Mouse (Mus musculus) CH12.LX (cell line): Measurements from ENCODE around the gene Lyg2. TPM values are rescaled to one million over a fixed set of nuclear protein-coding genes. Genes with fewer than 3 reads are reported as not detected.

Experiments
- DNase-seq: peaks from one replicate; pipeline ENCODE4 v3.0.0-alpha.2; 2013; ENCODE audit errors: extremely low read depth
- H3K27ac ChIP-seq: 2 replicates; pipeline ENCODE4 v1.5.1; 2012; ENCODE audit warnings: low read depth, mild to moderate bottlenecking, control low read depth, moderate library complexity; ENCODE audit not compliant: insufficient read depth
- H3K27me3 ChIP-seq: replicated peaks from 2 replicates; pipeline ENCODE3; 2012; ENCODE audit warnings: inconsistent platforms
- H3K36me3 ChIP-seq, 2 experiments: replicated peaks in 1 of 2; 2 replicates each; pipeline versions ENCODE3 to v1.6.1; 2012; ENCODE audit warnings: inconsistent platforms in 1 of 2, low read length in 1 of 2, mild to moderate bottlenecking in 1 of 2, mixed read lengths in 1 of 2, moderate library complexity in 1 of 2; ENCODE audit not compliant: control insufficient read depth in 1 of 2, insufficient read depth in 1 of 2
- H3K4me1 ChIP-seq, 2 experiments: 2 replicates each; pipeline ENCODE4 v1.6.1; 2012; ENCODE audit warnings: inconsistent platforms in 1 of 2, moderate library complexity in 1 of 2; ENCODE audit not compliant: insufficient read depth in 2 of 2, control insufficient read depth in 1 of 2
- H3K4me2 ChIP-seq: 2 replicates; pipeline ENCODE4 v1.6.1; 2012; ENCODE audit warnings: low read depth, mild to moderate bottlenecking, control low read depth; ENCODE audit not compliant: poor library complexity, insufficient read depth, severe bottlenecking
- H3K4me3 ChIP-seq, 3 experiments: fragments of 150-350 bp in 1 of 3; sonication (generic) in 1 of 3; replicated peaks in 1 of 3; 2 replicates each; pipeline versions ENCODE3 to v1.5.1; 2011 to 2012; ENCODE audit warnings: low read depth in 2 of 3, low read length in 2 of 3, mild to moderate bottlenecking in 2 of 3, moderate library complexity in 2 of 3, control low read depth in 1 of 3, improper control_type of control experiment in 1 of 3, inconsistent platforms in 1 of 3, mixed read lengths in 1 of 3; ENCODE audit not compliant: poor library complexity in 1 of 3
- H3K79me2 ChIP-seq: replicated peaks from 2 replicates; pipeline ENCODE4 v1.6.1; 2012; ENCODE audit warnings: mild to moderate bottlenecking, moderate library complexity; ENCODE audit not compliant: control insufficient read depth, poor library complexity, insufficient read depth, severe bottlenecking; ENCODE audit errors: extremely low read depth
- H3K9ac ChIP-seq: 2 replicates; pipeline ENCODE4 v1.6.1; 2012; ENCODE audit warnings: low read depth, mild to moderate bottlenecking, control low read depth, moderate library complexity; ENCODE audit not compliant: insufficient read depth
- H3K9me3 ChIP-seq: replicated peaks from 2 replicates; pipeline ENCODE3; 2012; ENCODE audit warnings: low read length, inconsistent platforms, mixed read lengths
- BHLHE40 ChIP-seq: IDR thresholded peaks from 2 replicates; pipeline ENCODE4 v1.6.1; 2011; ENCODE audit warnings: mild to moderate bottlenecking, low read depth, low read length, improper control_type of control experiment
- CHD1 ChIP-seq: IDR thresholded peaks from 2 replicates; pipeline ENCODE4 v1.6.1; 2012; ENCODE audit warnings: low read depth, low read length, improper control_type of control experiment, inconsistent platforms
- CHD2 ChIP-seq: IDR thresholded peaks from 2 replicates; pipeline ENCODE4 v1.6.1; 2011; ENCODE audit warnings: low read length, improper control_type of control experiment
- CTCF ChIP-seq, 2 experiments: IDR thresholded peaks in 1 of 2; conservative IDR thresholded peaks in 1 of 2; 2 replicates each; pipeline ENCODE4 v1.5.1; 2011 to 2012; ENCODE audit warnings: low read depth in 2 of 2, low read length in 2 of 2, improper control_type of control experiment in 1 of 2, inconsistent platforms in 1 of 2, mild to moderate bottlenecking in 1 of 2, moderate library complexity in 1 of 2
- E2F4 ChIP-seq: IDR thresholded peaks from 2 replicates; pipeline ENCODE4 v1.6.1; 2011; ENCODE audit warnings: low read depth, low read length, improper control_type of control experiment; ENCODE audit not compliant: insufficient replicate concordance
- ELF1 ChIP-seq: IDR thresholded peaks from 2 replicates; pipeline ENCODE4 v1.6.1; 2014; ENCODE audit warnings: low read depth, mild to moderate bottlenecking, inconsistent platforms, low read length, improper control_type of control experiment
- EP300 ChIP-seq: IDR thresholded peaks from 2 replicates; pipeline ENCODE4 v1.6.1; 2011; ENCODE audit warnings: low read length, improper control_type of control experiment
- ETS1 ChIP-seq: conservative IDR thresholded peaks from 2 replicates; pipeline ENCODE4 v1.6.1; 2012; ENCODE audit warnings: low read depth, mild to moderate bottlenecking, inconsistent platforms, low read length, improper control_type of control experiment, moderate library complexity
- GABPA ChIP-seq: IDR thresholded peaks from 2 replicates; pipeline ENCODE4 v1.6.1; 2012; ENCODE audit warnings: low read depth, low read length, improper control_type of control experiment, inconsistent platforms; ENCODE audit not compliant: insufficient replicate concordance
- HCFC1 ChIP-seq: IDR thresholded peaks from 2 replicates; pipeline ENCODE4 v1.6.1; 2012; ENCODE audit warnings: low read depth, mild to moderate bottlenecking, inconsistent platforms, low read length, improper control_type of control experiment
- IRF4 ChIP-seq: IDR thresholded peaks from 2 replicates; pipeline ENCODE4 v1.6.1; 2014; ENCODE audit warnings: low read depth, mild to moderate bottlenecking, inconsistent platforms, low read length, improper control_type of control experiment
- JUN ChIP-seq: IDR thresholded peaks from 2 replicates; pipeline ENCODE4 v1.6.1; 2011; ENCODE audit warnings: low read depth, mild to moderate bottlenecking, low read length, improper control_type of control experiment, moderate library complexity; ENCODE audit not compliant: insufficient read depth
- JUND ChIP-seq: conservative IDR thresholded peaks from 2 replicates; pipeline ENCODE4 v1.6.1; 2011; ENCODE audit warnings: low read depth, low read length, improper control_type of control experiment
- KAT2A ChIP-seq: IDR thresholded peaks from 2 replicates; pipeline ENCODE4 v1.6.1; 2012; ENCODE audit warnings: low read length, improper control_type of control experiment, inconsistent platforms; ENCODE audit not compliant: insufficient replicate concordance
- MAFK ChIP-seq: IDR thresholded peaks from 2 replicates; pipeline ENCODE4 v1.6.1; 2011; ENCODE audit warnings: low read length, improper control_type of control experiment; ENCODE audit not compliant: insufficient replicate concordance
- MAX ChIP-seq: IDR thresholded peaks from 2 replicates; pipeline ENCODE4 v1.6.1; 2011; ENCODE audit warnings: low read length, improper control_type of control experiment
- MAZ ChIP-seq: IDR thresholded peaks from 2 replicates; pipeline ENCODE4 v1.6.1; 2012; ENCODE audit warnings: low read depth, mild to moderate bottlenecking, inconsistent platforms, low read length, improper control_type of control experiment, moderate library complexity
- MEF2A ChIP-seq: IDR thresholded peaks from 2 replicates; pipeline ENCODE4 v1.6.1; 2014; ENCODE audit warnings: low read depth, mild to moderate bottlenecking, inconsistent platforms, low read length, improper control_type of control experiment, borderline replicate concordance
- MXI1 ChIP-seq: IDR thresholded peaks from 2 replicates; pipeline ENCODE4 v1.6.1; 2011; ENCODE audit warnings: mild to moderate bottlenecking, low read depth, low read length, improper control_type of control experiment
- MYC ChIP-seq: IDR thresholded peaks from 2 replicates; pipeline ENCODE4 v1.6.1; 2011; ENCODE audit warnings: low read depth, mild to moderate bottlenecking, improper control_type of control experiment, low read length
- NELFE ChIP-seq: IDR thresholded peaks from 2 replicates; pipeline ENCODE4 v1.6.1; 2011; ENCODE audit warnings: low read depth, low read length, improper control_type of control experiment
- NRF1 ChIP-seq: IDR thresholded peaks from 2 replicates; pipeline ENCODE4 v1.6.1; 2014; ENCODE audit warnings: low read depth, mild to moderate bottlenecking, inconsistent platforms, low read length, improper control_type of control experiment, moderate library complexity
- PAX5 ChIP-seq: IDR thresholded peaks from 2 replicates; pipeline ENCODE4 v1.6.1; 2012; ENCODE audit warnings: low read length, inconsistent platforms, mixed read lengths
- POLR2A ChIP-seq: IDR thresholded peaks from 2 replicates; pipeline ENCODE4 v1.6.1; 2011; ENCODE audit warnings: low read depth, mild to moderate bottlenecking, improper control_type of control experiment, low read length
- POLR2AphosphoS2 ChIP-seq: IDR thresholded peaks from 2 replicates; pipeline ENCODE4 v1.6.1; 2011; ENCODE audit warnings: low read depth, low read length, improper control_type of control experiment
- RAD21 ChIP-seq: IDR thresholded peaks from 2 replicates; pipeline ENCODE4 v1.6.1; 2011; ENCODE audit warnings: low read depth, mild to moderate bottlenecking, low read length, improper control_type of control experiment, moderate library complexity
- RCOR1 ChIP-seq: conservative IDR thresholded peaks from 2 replicates; pipeline ENCODE4 v1.6.1; 2012; ENCODE audit warnings: low read depth, mild to moderate bottlenecking, inconsistent platforms, low read length, improper control_type of control experiment
- SIN3A ChIP-seq: IDR thresholded peaks from 2 replicates; pipeline ENCODE4 v1.6.1; 2012; ENCODE audit warnings: low read length, improper control_type of control experiment, inconsistent platforms
- SMC3 ChIP-seq: IDR thresholded peaks from 2 replicates; pipeline ENCODE4 v1.6.1; 2011; ENCODE audit warnings: low read depth, low read length, improper control_type of control experiment
- TBP ChIP-seq: conservative IDR thresholded peaks from 2 replicates; pipeline ENCODE4 v1.6.1; 2011; ENCODE audit warnings: low read depth, low read length, improper control_type of control experiment
- TCF12 ChIP-seq: IDR thresholded peaks from 2 replicates; pipeline ENCODE4 v1.6.1; 2014; ENCODE audit warnings: low read depth, mild to moderate bottlenecking, inconsistent platforms, low read length, improper control_type of control experiment
- UBTF ChIP-seq: IDR thresholded peaks from 2 replicates; pipeline ENCODE4 v1.6.1; 2012; ENCODE audit warnings: low read depth, mild to moderate bottlenecking, inconsistent platforms, low read length, improper control_type of control experiment, moderate library complexity
- USF1 ChIP-seq: IDR thresholded peaks from 2 replicates; pipeline ENCODE4 v1.6.1; 2014; ENCODE audit warnings: low read depth, mild to moderate bottlenecking, inconsistent platforms, low read length, improper control_type of control experiment
- USF2 ChIP-seq: conservative IDR thresholded peaks from 2 replicates; pipeline ENCODE4 v1.6.1; 2011; ENCODE audit warnings: low read depth, low read length, improper control_type of control experiment
- ZC3H11A ChIP-seq: IDR thresholded peaks from 2 replicates; pipeline ENCODE4 v1.6.1; 2012; ENCODE audit warnings: low read depth, mild to moderate bottlenecking, inconsistent platforms, low read length, improper control_type of control experiment
- ZKSCAN1 ChIP-seq: IDR thresholded peaks from 2 replicates; pipeline ENCODE4 v1.6.1; 2012; ENCODE audit warnings: low read depth, inconsistent platforms, low read length, improper control_type of control experiment, borderline replicate concordance
- ZMIZ1 ChIP-seq: IDR thresholded peaks from 2 replicates; pipeline ENCODE4 v1.6.1; 2012; ENCODE audit warnings: low read depth, mild to moderate bottlenecking, inconsistent platforms, low read length, improper control_type of control experiment
- ZNF384 ChIP-seq: IDR thresholded peaks from 2 replicates; pipeline ENCODE4 v1.6.1; 2012; ENCODE audit warnings: low read depth, low read length, improper control_type of control experiment, inconsistent platforms
- dilution Hi-C: fragments of 300-500 bp; cut with MboI; formaldehyde crosslinking; loops from 2 replicates; pipeline ENCODE4 v1.14.3; 2020; ENCODE audit warnings: low sequenced_read_pairs; ENCODE audit not compliant: extremely low pct_unique_long_range_greater_than_20kb, extremely low pct_ligation_motif_present
- in situ Hi-C: fragments of 300-500 bp; cut with MboI; formaldehyde crosslinking; loops from 3 replicates; pipeline ENCODE4 v1.14.3; 2019; ENCODE audit warnings: low sequenced_read_pairs, low pct_ligation_motif_present, low pct_unique_long_range_greater_than_20kb, mixed read lengths
- polyA plus RNA-seq: library from polyadenylated mRNA; unstranded; fragments of >175 nt; gene quantifications from 2 replicates; pipeline ENCODE4 v1.2.1, GENCODE M21; 2012; ENCODE audit warnings: low read depth; ENCODE audit not compliant: insufficient read length
- total RNA-seq, 2 experiments: library from RNA; depleted of rRNA; stranded (reverse); fragments of 300-350 nt in 1 of 2; fragments of >200 nt in 1 of 2; gene quantifications; 2 replicates each; pipeline ENCODE4 v1.2.3; 2012 to 2014

The Lyg2 gene
- total and polyA plus RNA-seq, 3 experiments = not detected

DNA sequence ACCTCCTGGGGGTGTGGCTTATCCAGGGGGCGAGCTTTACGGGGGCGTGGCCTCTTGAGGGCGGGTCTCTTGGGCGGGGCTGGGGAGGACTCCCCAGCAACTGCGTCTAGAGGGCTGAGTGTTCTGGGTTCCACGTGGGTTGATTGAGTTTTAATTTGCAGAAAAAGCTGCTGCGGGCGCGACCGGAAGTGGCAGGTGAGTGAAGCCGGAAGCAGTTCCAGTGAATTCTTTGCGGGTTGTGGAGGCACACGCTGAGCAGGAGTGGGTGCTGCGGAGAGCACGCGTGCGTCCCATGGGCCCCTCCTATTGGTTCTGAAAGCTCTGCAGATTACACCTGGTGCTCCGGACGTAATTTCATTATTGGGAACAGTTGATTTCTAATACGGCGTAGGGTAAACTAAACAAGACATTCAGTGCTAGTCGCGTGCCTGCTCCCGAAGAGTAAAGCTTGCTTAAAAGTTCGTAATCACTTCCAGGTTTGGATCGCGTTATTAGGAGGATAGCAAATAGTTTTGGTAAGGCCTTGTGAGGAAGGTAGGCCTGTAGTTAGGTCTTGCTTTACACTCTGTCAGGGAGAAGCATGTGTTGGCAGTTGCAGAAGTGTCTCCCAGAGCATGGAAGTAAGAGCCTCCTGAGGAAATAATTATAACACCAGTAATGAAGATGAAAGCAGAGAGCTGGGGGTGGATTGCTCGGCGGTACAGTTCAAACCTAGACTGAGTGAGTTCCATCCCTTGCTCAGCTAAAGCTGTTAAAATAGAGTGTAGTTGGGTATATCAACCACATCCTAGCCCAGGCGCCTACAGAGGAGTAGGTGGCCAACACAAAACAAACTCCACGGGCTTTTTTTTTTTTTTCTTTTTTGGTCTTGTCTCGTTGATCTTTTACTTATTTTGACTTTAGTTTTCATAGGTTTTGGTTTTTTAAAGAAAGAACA is 43.9 kb downstream of the Lyg2 start:
- peaks cover 20 to 27% of the 10 kb centered on the region in 2 experiments for H3K36me3 ChIP-seq
- H3K4me3 ChIP-seq = peak overlapping the region; percentile 53 to 69 (median 61)
- TF ChIP-seq KAT2A (no peak), USF2 (no peak), ZC3H11A (no peak), POLR2AphosphoS2 (no peak), SMC3 (no peak), ELF1 (peak; percentile 60), NELFE (peak; percentile 38; the same call in 1 of the 2 replicates), CTCF (conservative IDR thresholded peaks at IDR 0.05 in 1 of 2, IDR thresholded peaks at IDR 0.05 in 1 of 2; ENCODE audit: low read depth in 2 of 2, low read length in 2 of 2) (no peak), MAX (peak; percentile 79), BHLHE40 (peak; percentile 92), JUND (no peak), MEF2A (no peak), SIN3A (peak; percentile 76), USF1 (no peak), TCF12 (no peak), RAD21 (no peak), EP300 (no peak), UBTF (no peak), JUN (no peak), CHD1 (no peak), ZNF384 (peak; percentile 26; the same call in 1 of the 2 replicates), ZKSCAN1 (no peak), NRF1 (peak; percentile 47; the same call in 1 of the 2 replicates), MXI1 (peak; percentile 99), TBP (no peak), GABPA (no peak), MYC (peak; percentile 94), CHD2 (no peak), ZMIZ1 (no peak), IRF4 (no peak), RCOR1 (no peak), POLR2A (peak; percentile 70), MAFK (no peak), PAX5 (no peak), MAZ (0 out of 2 replicates have a peak, but pooled peaks have one; percentile 47), HCFC1 (peak; percentile 55), E2F4 (no peak), ETS1 (0 out of 2 replicates have a peak, but pooled peaks have one; percentile 17)
- TF ChIP-seq, all 38 proteins: peak for 13
- in situ Hi-C loops (loop anchor here (10.0 kb wide), 2 partner anchors 188 to 252 kb away; partner anchors contain the start of gene Rev1), dilution Hi-C loops (no loop called here)
- peaks cover 3% of the 10 kb centered on the region for H3K9me3 ChIP-seq
- no peak overlapping the region for H3K27ac ChIP-seq
- no peaks in the 10 kb centered on the region for H3K79me2 ChIP-seq
- H3K4me1 ChIP-seq = peaks cover 2 to 11% of the 10 kb centered on the region in 2 experiments; a peak in 2 of 4 replicates
- peaks cover 14% of the 10 kb centered on the region for H3K27me3 ChIP-seq
- peak overlapping the region; percentile 97 for H3K4me2 ChIP-seq
- H3K9ac ChIP-seq = peak overlapping the region; percentile 53
- DNase-seq = peak; percentile 84
